Comparison of ENCODE assay signal across 8 mouse cellular contexts in genomic region chr3:145575743-145576481, GRCm38 (mm10). TPM values are rescaled to one million over a fixed set of nuclear protein-coding genes. Genes with fewer than 3 reads are reported as not detected.
DNase-seq lines count a peak whose midpoint lies in the region; ATAC-seq lines count a peak whose summit lies in the region.

Znhit6 (plus strand) TSS chr3:145576205.

- peak; percentile 93 to 97 for DNase-seq in adrenal gland, adult (ENCODE audit: inconsistent age in 2 of 2, low spot score in 1 of 2)
- peak; percentile 97 for DNase-seq in embryo, embryonic 10.5 days (ENCODE audit: low spot score)
- DNase-seq in gastrocnemius, postnatal 14 days: peak; percentile 90
- DNase-seq in left cerebral cortex, postnatal 10 days (ENCODE audit: extremely low spot score in 1 of 2, low spot score in 2 of 2): peak; percentile 94 to 96
- peak; percentile 94 for DNase-seq in right cerebral cortex, postnatal 25 days
- peak; percentile 87 to 95 for DNase-seq in urinary bladder, postnatal 4 days (ENCODE audit: low spot score in 2 of 2)

- intact Hi-C loops in gastrocnemius, postnatal 14 days (cut with DNase I; ENCODE audit: low total_unique reads): no loop called here
- intact Hi-C loops in left cerebral cortex, postnatal 10 days (cut with DNase I): no loop called here

- ATAC-seq in inflammation-experienced regulatory T-cells, adult 6 months: peak; percentile 89
- peak; percentile 90 for ATAC-seq in megakaryocyte-erythroid progenitor cell, adult 5-6 weeks (replicated peaks; ENCODE audit: low FRiP score, low TSS enrichment, poor library complexity, severe bottlenecking)

RNA-seq across cellular contexts. Expression of gene Znhit6, which starts in this region (rescaled TPM):
- total RNA-seq in gastrocnemius, postnatal 14 days (2021): 10 to 100 TPM; 10.4 to 11.8 TPM
- polyA plus RNA-seq in inflammation-experienced regulatory T-cells, adult 6 months (2017; shearing (Covaris generic)): 10 to 100 TPM; 26.9 to 36.4 (median 34.4) TPM
- total RNA-seq in left cerebral cortex, postnatal 10 days (2021): 10 to 100 TPM; 18.5 to 20.9 TPM
- 33.5 and 44.3 TPM in 2 replicates for total RNA-seq in megakaryocyte-erythroid progenitor cell, adult 5-6 weeks (2014; fragmentation: Nextera tagmentation)
- total RNA-seq in megakaryocyte-erythroid progenitor cell, adult 5-6 weeks (2017): 38.1 and 49.5 TPM in 2 replicates

Comparison
In these comparisons a context has a peak if more than half of its experiments do, and no peak if none do; other contexts are left out.
1. Peak in every context shown above with its lines: DNase-seq and ATAC-seq.